Mouse (Mus musculus): Measurements from ENCODE around the gene Gm4513. TPM values are rescaled to one million over a fixed set of nuclear protein-coding genes. Genes with fewer than 3 reads are reported as not detected.

The Gm4513 gene
- not detected for polyA plus RNA-seq (2014; fragmentation: Illumina TruSeq; extraction: RNeasy Lipid Tissue Mini Kit (QIAGEN cat#74804); ENCODE audit: low read depth, low replicate concordance)

DNA sequence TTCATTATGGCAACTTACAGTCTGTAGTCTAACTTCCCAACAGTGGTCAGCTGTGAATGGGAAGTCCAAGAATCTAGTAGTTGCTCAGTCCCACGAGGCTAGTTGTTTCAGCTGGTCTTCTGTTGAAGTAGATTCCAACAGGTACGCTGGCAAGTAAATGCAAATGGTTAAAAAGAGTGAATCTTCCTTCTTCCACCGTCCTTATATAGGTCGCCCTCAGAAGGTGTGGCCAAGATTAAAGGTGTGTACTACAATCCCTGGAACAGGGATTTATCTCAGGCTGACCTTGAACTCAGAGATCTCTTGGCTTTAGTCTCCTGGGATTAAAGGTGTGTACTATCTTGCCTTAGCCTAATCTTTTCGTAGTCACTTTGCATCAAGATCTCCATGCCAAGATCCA is at the start of gene Gm4513:
Gene Gm4513, minus strand, starts transcription at position 101 of the 400 bp plus-strand sequence.

DNA sequence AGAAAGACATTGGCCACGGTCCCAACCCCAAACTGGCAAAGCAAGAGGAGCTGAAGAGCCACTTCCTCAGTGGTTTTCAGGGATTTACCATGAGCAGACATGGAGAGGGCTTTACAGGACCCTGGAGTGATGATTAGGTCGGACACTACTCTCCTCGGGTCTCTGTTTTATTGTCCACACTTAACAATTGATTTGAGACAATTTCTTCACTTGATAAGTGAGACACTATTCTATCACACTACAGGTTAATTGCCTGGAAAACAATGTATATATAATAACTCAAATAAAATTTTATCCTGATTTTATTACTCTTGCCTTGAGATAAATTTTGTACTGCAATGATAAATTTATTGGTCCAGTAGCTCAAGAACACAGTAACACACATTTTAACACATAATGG is 22.7 kb downstream of the Gm4513 start, which contains the start of gene Gm4141:
Gene Gm4141, minus strand, starts transcription at position 101 of the 400 bp plus-strand sequence.

DNA sequence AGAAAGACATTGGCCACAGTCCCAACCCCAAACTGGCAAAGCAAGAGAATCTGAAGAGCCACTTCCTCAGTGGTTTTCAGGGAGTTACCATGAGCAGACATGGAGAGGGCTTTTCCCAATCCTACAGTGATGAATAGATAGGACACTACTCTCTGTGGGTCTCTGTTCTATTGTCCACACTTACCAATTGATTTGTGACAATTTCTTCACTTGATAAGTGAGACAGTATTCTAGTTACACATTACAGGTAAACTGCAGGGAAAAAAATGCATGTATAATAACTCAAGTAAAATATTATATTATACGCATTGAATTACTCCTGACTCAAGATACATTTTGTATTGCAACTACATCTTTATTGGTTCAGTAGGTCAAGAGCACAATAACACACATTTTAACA is 53.2 kb downstream of the Gm4513 start, which contains the start of gene Gm5726:
Gene Gm5726, minus strand, starts transcription at position 101 of the 400 bp plus-strand sequence.

Other genes with a start within 250 kb of the Gm4513 start
- not detected for gene Gm5728, start 223.6 kb downstream of the Gm4513 start, polyA plus RNA-seq (2014; fragmentation: Illumina TruSeq; extraction: RNeasy Lipid Tissue Mini Kit (QIAGEN cat#74804); ENCODE audit: low read depth, low replicate concordance)
- not detected for gene Vmn1r100, start 181.1 kb downstream of the Gm4513 start, polyA plus RNA-seq (2014; fragmentation: Illumina TruSeq; extraction: RNeasy Lipid Tissue Mini Kit (QIAGEN cat#74804); ENCODE audit: low read depth, low replicate concordance)
- gene Vmn1r101, start 156.4 kb downstream of the Gm4513 start, polyA plus RNA-seq (2014; fragmentation: Illumina TruSeq; extraction: RNeasy Lipid Tissue Mini Kit (QIAGEN cat#74804); ENCODE audit: low read depth, low replicate concordance) = not detected
- gene Gm10670, start 124.1 kb downstream of the Gm4513 start, polyA plus RNA-seq (2014; fragmentation: Illumina TruSeq; extraction: RNeasy Lipid Tissue Mini Kit (QIAGEN cat#74804); ENCODE audit: low read depth, low replicate concordance) = not detected
- not detected for gene Vmn1r103, start 88.5 kb downstream of the Gm4513 start, polyA plus RNA-seq (2014; fragmentation: Illumina TruSeq; extraction: RNeasy Lipid Tissue Mini Kit (QIAGEN cat#74804); ENCODE audit: low read depth, low replicate concordance)
- gene Vmn1r104, start 65.2 kb downstream of the Gm4513 start, polyA plus RNA-seq (2014; fragmentation: Illumina TruSeq; extraction: RNeasy Lipid Tissue Mini Kit (QIAGEN cat#74804); ENCODE audit: low read depth, low replicate concordance) = not detected
- gene Gm5726, start 53.3 kb downstream of the Gm4513 start, polyA plus RNA-seq (2014; fragmentation: Illumina TruSeq; extraction: RNeasy Lipid Tissue Mini Kit (QIAGEN cat#74804); ENCODE audit: low read depth, low replicate concordance) = not detected
- not detected for gene Gm4141, start 22.8 kb downstream of the Gm4513 start, polyA plus RNA-seq (2014; fragmentation: Illumina TruSeq; extraction: RNeasy Lipid Tissue Mini Kit (QIAGEN cat#74804); ENCODE audit: low read depth, low replicate concordance)
- not detected for gene Vmn1r107, start 69.9 kb upstream of the Gm4513 start, polyA plus RNA-seq (2014; fragmentation: Illumina TruSeq; extraction: RNeasy Lipid Tissue Mini Kit (QIAGEN cat#74804); ENCODE audit: low read depth, low replicate concordance)
- gene Vmn1r111, start 104.2 kb upstream of the Gm4513 start, polyA plus RNA-seq (2014; fragmentation: Illumina TruSeq; extraction: RNeasy Lipid Tissue Mini Kit (QIAGEN cat#74804); ENCODE audit: low read depth, low replicate concordance) = not detected
- not detected for gene Gm10668, start 131.6 kb upstream of the Gm4513 start, polyA plus RNA-seq (2014; fragmentation: Illumina TruSeq; extraction: RNeasy Lipid Tissue Mini Kit (QIAGEN cat#74804); ENCODE audit: low read depth, low replicate concordance)
- not detected for gene Vmn1r112, start 172.2 kb upstream of the Gm4513 start, polyA plus RNA-seq (2014; fragmentation: Illumina TruSeq; extraction: RNeasy Lipid Tissue Mini Kit (QIAGEN cat#74804); ENCODE audit: low read depth, low replicate concordance)
- gene Vmn1r113, start 188.3 kb upstream of the Gm4513 start, polyA plus RNA-seq (2014; fragmentation: Illumina TruSeq; extraction: RNeasy Lipid Tissue Mini Kit (QIAGEN cat#74804); ENCODE audit: low read depth, low replicate concordance) = not detected
- gene Vmn1r114, start 213.2 kb upstream of the Gm4513 start, polyA plus RNA-seq (2014; fragmentation: Illumina TruSeq; extraction: RNeasy Lipid Tissue Mini Kit (QIAGEN cat#74804); ENCODE audit: low read depth, low replicate concordance) = not detected
- gene Vmn1r115, start 246.0 kb upstream of the Gm4513 start, polyA plus RNA-seq (2014; fragmentation: Illumina TruSeq; extraction: RNeasy Lipid Tissue Mini Kit (QIAGEN cat#74804); ENCODE audit: low read depth, low replicate concordance) = not detected

Measured in adrenal gland, adult 10 weeks (tissue).